Mouse (Mus musculus) midbrain, embryonic 11.5 days (tissue): Measurements from ENCODE around the gene Ska2. TPM values are rescaled to one million over a fixed set of nuclear protein-coding genes. Genes with fewer than 3 reads are reported as not detected.

Source experiments
- ATAC-seq: fragments of 200-750 bp; cut with Nextera tagmentation; 2 replicates; pipeline ENCODE4 v1.8.0; 2017; ENCODE audit warnings: moderate TSS enrichment, moderate library complexity; ENCODE audit not compliant: low FRiP score
- DNase-seq: peaks from one replicate; pipeline ENCODE4 v3.0.0; 2015; ENCODE audit warnings: low spot score; ENCODE audit errors: missing footprints
- H3K27ac ChIP-seq: fragments of 300-500 bp; sonication (generic); 2 replicates; pipeline ENCODE4 v1.5.1; 2014; ENCODE audit warnings: low read depth, low read length
- H3K27me3 ChIP-seq: fragments of 300-500 bp; sonication (generic); 2 replicates; pipeline ENCODE4 v1.6.1; 2014; ENCODE audit warnings: mild to moderate bottlenecking, low read length, moderate library complexity, mixed read lengths; ENCODE audit not compliant: control insufficient read depth, insufficient read depth
- H3K36me3 ChIP-seq: fragments of 300-500 bp; sonication (generic); 2 replicates; pipeline ENCODE4 v1.6.1; 2014; ENCODE audit warnings: mild to moderate bottlenecking, low read length, moderate library complexity, mixed read lengths; ENCODE audit not compliant: control insufficient read depth, insufficient read depth
- H3K4me1 ChIP-seq: fragments of 300-500 bp; sonication (generic); 2 replicates; pipeline ENCODE4 v1.6.1; 2014; ENCODE audit warnings: low read length; ENCODE audit not compliant: control insufficient read depth, insufficient read depth
- H3K4me2 ChIP-seq: fragments of 300-500 bp; sonication (generic); 2 replicates; pipeline ENCODE4 v1.6.1; 2014; ENCODE audit warnings: mild to moderate bottlenecking, moderate library complexity
- H3K4me3 ChIP-seq: fragments of 300-500 bp; sonication (generic); 2 replicates; pipeline ENCODE4 v1.5.1; 2014; ENCODE audit warnings: low read depth, low read length
- H3K9ac ChIP-seq: fragments of 300-500 bp; sonication (generic); 2 replicates; pipeline ENCODE4 v1.6.1; 2014; ENCODE audit warnings: low read length
- H3K9me3 ChIP-seq: fragments of 300-500 bp; sonication (generic); 2 replicates; pipeline ENCODE4 v1.6.1; 2016; ENCODE audit warnings: low read length; ENCODE audit not compliant: control insufficient read depth
- WGBS: fragments of 180-500 bp; shearing (Covaris S2); extraction: QIAGEN DNeasy Blood & Tissue Kit; methylation state at CpG from one replicate; pipeline ENCODE4 v1.1.7; 2014; 5-methylcytosine and 5-hydroxymethylcytosine counted together
- polyA plus RNA-seq: library from polyadenylated mRNA; unstranded; fragments of >200 nt; fragmentation: Nextera tagmentation; extraction: Ambion mirVana; gene quantifications from 2 replicates; pipeline ENCODE4 v1.2.1, GENCODE M21; 2014

Ska2 gene
- polyA plus RNA-seq, 1 experiment from 2014 or later: 113 TPM

DNA sequence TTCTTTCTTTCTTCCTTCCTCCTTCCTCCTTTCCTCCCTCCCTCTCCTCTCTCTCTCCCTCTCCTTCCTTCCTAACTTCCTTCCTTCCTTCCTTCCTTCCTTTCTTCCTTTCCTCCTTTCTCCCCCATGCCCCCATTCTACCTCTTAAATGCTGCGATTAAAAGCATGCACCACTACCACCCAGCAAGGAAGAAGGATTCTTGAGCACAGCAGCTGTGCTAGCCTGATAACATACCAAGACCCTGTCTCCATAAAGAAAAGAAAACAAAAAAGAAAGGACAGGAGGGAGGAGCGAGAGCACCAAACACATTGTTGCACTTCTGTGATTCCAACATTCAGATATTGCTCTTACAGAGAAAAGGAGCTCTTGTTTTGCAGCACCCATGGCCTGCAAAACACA, 21.9 kb upstream of the Ska2 start:
- Histone ChIP-seq H3K4me2 (peak overlapping the region; percentile 95), H3K9ac (peak overlapping the region; percentile 90), H3K27me3 (no peaks in the 10 kb centered on the region), H3K36me3 (peaks cover 6% of the 10 kb centered on the region; the same call in 1 of the 2 replicates), H3K9me3 (no peaks in the 10 kb centered on the region), H3K27ac (no peak overlapping the region), H3K4me3 (peak overlapping the region; percentile 79), H3K4me1 (peaks cover 19% of the 10 kb centered on the region)
- 73% methylated on average over 2 of the region's 2 CpGs for WGBS
- ATAC-seq (no peak), DNase-seq (no peak)

DNA sequence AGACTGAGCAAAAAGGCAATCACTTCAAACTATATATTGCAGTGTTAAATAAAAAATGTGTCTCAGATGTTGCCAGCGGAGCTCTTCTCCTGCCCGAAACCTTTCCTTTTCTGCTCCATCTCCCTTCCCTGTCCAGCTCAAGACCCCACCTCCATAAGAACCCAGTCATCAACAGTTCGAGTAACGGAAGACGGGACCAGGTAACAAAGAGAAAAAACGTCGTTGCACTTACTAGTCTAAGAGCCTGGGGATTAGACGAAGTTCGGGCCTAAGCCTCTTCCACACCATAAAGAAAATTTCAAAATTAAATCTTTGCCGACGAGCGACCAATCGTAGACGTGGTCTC, 652 bp upstream of the Ska2 start, which contains the start of gene Prr11:
TSS of gene Prr11 (minus strand) at position 300 of the 346 bp plus-strand sequence.
- peaks cover 15% of the 10 kb centered on the region for H3K4me1 ChIP-seq
- H3K4me3 ChIP-seq: peak within 1 kb of the TSS; percentile 78
- H3K9me3 ChIP-seq: no peaks in the 10 kb centered on the region
- DNase-seq: no peak
- H3K9ac ChIP-seq: peak within 1 kb of the TSS; percentile 98
- WGBS: under 1% methylated on average over 14 of the region's 14 CpGs
- H3K36me3 ChIP-seq: peaks cover 14% of the 10 kb centered on the region
- no peaks in the 10 kb centered on the region for H3K27me3 ChIP-seq
- H3K27ac ChIP-seq: peak within 1 kb of the TSS; percentile 90
- ATAC-seq: no peak
- peak within 1 kb of the TSS; percentile 63 for H3K4me2 ChIP-seq

DNA sequence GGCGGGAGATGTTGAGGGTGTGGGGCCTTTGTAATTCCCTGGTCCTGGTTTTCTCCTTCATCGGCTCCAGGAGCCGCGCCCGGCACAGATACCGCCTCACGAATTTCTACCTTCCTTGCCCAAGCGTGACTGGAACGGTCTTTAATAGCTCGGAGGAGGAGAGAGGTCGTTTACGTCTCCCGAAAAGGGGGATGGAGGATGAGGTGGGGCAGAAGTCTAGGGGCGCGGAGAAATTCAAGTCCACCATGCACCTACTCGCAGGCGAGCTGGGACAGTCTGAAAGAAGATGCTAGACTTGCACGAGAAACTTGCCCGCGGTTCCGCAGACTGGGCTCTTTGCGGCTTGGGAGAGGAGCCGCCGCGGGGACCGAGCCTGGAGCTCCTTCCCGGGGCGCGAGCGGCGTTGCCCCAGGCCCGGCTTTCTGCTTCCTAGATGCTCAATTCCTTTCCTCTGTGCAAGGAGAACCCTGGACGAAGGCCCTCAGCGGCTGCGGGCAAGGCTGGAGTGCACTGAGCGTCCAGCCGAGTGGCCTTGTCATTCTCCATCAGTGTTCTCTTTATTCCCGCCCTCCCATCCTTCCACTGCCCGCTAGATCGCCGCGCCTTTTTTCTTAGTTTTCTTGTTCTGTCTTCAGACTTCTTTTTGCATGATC, 611 bp downstream of the Ska2 start:
- Histone ChIP-seq H3K27me3 (no peaks in the 10 kb centered on the region), H3K4me3 (peak overlapping the region; percentile 78), H3K4me1 (peaks cover 15% of the 10 kb centered on the region), H3K27ac (peak overlapping the region; percentile 90), H3K9me3 (no peaks in the 10 kb centered on the region), H3K36me3 (peaks cover 7% of the 10 kb centered on the region), H3K4me2 (peak overlapping the region; percentile 63), H3K9ac (peak overlapping the region; percentile 98)
- WGBS: under 1% methylated on average over 42 of the region's 42 CpGs
- DNase-seq: peak; percentile 96
- no peak for ATAC-seq

DNA sequence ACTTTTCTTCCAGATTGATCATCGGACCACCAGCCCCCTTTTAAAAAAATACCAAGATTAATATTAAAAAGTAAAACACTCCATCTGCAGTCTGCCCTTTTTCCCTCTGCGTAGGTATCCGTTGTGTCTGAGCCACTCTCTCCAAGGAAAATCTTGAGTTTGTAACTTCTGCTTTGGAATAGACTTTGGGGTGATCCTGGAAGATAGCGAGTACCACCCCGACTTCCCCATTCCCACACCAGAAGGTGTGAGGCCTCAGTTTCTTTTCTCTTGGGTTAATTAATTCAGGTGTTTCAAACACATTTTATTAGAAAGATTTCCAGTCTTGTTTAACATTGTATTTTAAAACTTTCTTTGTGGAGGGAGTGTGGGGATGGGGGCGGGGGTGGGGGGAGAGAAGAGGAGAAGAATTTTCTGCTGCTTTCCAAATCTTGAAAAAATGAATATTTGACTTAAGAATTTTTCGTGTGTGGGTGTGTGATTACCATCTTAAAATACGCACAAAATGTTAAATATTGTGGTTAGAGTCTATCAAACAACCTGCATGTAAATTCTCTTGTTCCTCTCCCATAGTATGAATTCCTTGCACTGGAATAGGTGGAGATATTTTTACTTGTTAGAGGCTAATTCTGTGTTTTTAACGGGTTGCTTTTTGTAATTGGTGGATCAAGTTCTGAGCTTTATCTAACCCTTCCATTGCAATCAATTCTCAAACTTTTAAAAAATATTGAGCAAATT, 1.3 kb downstream of the Ska2 start:
- Histone ChIP-seq H3K4me2 (peak overlapping the region; percentile 63), H3K4me1 (peaks cover 15% of the 10 kb centered on the region), H3K4me3 (peak overlapping the region; percentile 78), H3K27ac (peak overlapping the region; percentile 90), H3K9me3 (no peaks in the 10 kb centered on the region), H3K9ac (peak overlapping the region; percentile 98), H3K36me3 (peaks cover 10% of the 10 kb centered on the region; the same call in 1 of the 2 replicates), H3K27me3 (no peaks in the 10 kb centered on the region)
- no peak for ATAC-seq
- no peak for DNase-seq
- WGBS: 7% methylated on average over 9 of the region's 9 CpGs

DNA sequence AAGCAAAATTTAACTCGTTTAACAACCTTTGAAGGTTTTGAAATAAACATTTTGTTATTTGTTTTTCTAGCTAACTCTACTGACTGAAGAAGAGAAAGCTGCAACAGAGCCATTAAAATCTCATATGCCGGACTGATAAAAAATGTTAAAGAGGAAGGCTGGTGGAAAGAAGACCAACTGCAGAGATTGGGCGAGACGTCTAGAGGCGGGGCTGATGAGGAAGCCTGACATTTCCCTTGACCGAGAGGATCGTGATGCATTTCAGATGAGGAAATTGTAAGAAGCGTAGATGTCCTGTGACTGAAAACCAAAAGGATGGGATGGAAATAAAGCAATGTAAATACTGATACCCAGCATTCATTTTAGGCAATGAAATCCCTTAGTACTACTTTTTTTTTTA, 12.8 kb downstream of the Ska2 start:
- Histone ChIP-seq H3K36me3 (peaks cover 31% of the 10 kb centered on the region), H3K4me2 (no peak overlapping the region), H3K4me3 (no peak overlapping the region), H3K9ac (no peak overlapping the region), H3K9me3 (no peaks in the 10 kb centered on the region), H3K27me3 (no peaks in the 10 kb centered on the region), H3K4me1 (peaks cover 3% of the 10 kb centered on the region; the same call in 1 of the 2 replicates), H3K27ac (no peak overlapping the region)
- DNase-seq: no peak
- 84% methylated on average over 8 of the region's 8 CpGs for whole genome bisulfite sequencing
- ATAC-seq: no peak

DNA sequence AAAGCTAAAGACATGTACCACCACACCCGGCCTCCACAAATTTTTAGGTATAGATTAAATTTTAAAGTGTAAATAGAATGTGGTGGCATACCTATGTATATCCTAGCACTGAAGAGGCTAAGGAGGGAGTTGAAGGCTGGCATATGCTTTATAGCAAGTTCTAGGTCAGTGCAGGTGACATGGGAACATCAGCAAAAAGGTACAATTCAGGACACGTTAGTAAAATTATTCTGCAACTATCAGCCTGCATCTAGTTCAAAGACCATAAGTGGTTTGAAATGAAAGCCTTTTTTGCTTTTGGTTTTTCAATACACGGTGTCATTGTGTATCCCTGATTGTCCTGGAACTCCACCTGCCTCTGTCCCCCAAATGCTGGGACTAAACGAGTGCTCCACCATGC, 16.5 kb downstream of the Ska2 start:
- peak; percentile 88 for DNase-seq
- no peak overlapping the region; the same call in 1 of the 2 replicates for H3K9ac ChIP-seq
- peak overlapping the region; percentile 89 for H3K27ac ChIP-seq
- WGBS: 56% methylated on average over 4 of the region's 4 CpGs
- H3K9me3 ChIP-seq: no peaks in the 10 kb centered on the region
- H3K27me3 ChIP-seq: no peaks in the 10 kb centered on the region
- H3K4me3 ChIP-seq: peak overlapping the region; percentile 78; the same call in 1 of the 2 replicates
- peaks cover 9% of the 10 kb centered on the region; the same call in 1 of the 2 replicates for H3K4me1 ChIP-seq
- H3K36me3 ChIP-seq: peaks cover 20% of the 10 kb centered on the region
- H3K4me2 ChIP-seq: peak overlapping the region; percentile 64; the same call in 1 of the 2 replicates
- ATAC-seq: no peak

DNA sequence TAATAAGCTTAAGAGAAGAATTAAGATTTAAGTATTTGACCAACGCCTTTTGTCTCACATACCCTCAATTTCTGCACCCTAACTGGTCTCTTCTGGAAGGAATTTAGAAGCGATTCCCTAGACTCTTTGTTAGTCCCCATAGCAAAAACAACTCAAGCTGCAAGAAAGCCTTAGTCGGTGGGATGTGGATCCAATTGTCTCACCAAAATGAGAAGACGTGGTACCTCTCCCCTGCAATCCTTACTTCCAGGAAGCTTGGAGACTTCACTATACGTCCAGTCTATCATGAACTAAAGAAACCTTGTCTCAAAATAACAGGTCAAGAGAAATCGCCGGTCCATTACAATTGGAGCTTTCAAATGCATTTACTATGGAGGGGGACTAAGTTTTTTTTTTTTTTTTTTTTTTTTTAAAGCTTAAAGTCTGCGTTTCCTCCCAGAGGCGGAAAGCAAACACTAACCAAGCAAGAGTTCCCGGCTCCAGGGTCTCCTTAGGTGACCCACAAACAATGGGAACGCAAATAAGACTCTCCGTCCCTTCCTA, 17.3 kb downstream of the Ska2 start:
- ATAC-seq (no peak; the same call in 1 of the 2 replicates), DNase-seq (no peak)
- Histone ChIP-seq H3K4me2 (peak overlapping the region; percentile 64), H3K4me3 (peak overlapping the region; percentile 78), H3K27ac (peak overlapping the region; percentile 89), H3K27me3 (no peaks in the 10 kb centered on the region), H3K9ac (peak overlapping the region; percentile 81), H3K9me3 (no peaks in the 10 kb centered on the region), H3K36me3 (peaks cover 13% of the 10 kb centered on the region), H3K4me1 (peaks cover 9% of the 10 kb centered on the region; the same call in 1 of the 2 replicates)
- 2% methylated on average over 12 of the region's 12 CpGs for WGBS

DNA sequence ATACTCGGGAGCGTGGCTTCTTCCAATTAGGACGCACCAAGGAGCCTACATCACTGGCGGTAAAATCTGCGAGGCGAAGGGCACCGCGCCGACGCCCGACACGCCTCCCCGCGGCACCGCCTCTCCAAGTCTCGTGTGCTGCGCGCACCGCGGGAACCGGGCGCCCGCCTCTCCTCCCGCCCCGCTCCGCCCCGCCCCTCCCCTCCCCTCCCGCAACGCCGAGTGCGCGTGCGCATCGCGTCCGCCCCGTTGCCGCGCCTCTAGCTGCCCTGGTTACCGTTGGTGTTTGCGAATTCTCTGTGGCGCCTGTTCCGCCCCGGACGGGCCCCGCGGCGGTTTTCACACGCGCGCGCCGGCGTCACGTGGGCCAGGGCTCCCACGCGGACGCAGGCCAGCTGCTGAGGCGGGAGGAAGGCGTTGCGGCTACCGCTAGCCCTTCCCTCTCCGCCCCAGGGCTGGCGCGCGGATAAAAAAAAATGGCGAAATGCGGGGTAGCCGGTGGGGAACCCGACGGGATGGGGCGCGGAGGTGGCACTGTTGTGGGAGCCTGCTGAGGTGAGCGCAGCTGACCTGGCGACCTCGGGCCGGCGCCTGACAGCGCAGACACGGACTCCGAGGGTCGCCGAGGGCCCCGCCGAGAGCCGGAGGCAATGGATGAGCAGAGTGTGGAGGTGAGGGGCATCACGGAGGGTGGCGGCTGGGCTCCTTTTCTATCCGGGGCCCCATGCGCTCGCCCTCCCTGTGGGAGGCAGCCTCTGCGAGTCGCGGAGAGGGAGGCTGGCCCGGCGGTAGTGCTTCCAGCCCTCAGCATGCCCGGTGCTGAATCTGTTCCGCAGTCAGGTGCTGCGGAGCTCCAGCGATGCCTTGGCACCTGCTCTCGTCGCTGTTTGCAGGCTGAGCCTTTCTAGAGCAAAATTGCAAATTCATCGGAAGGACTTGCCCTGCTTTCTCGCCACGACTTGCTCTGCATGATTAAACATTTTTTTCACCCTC, 18.1 kb downstream of the Ska2 start, which contains the start of gene Trim37:
TSS of gene Trim37 (plus strand) at position 254 of the 993 bp plus-strand sequence.
- Histone ChIP-seq H3K36me3 (peaks cover 13% of the 10 kb centered on the region), H3K4me1 (peaks cover 9% of the 10 kb centered on the region; the same call in 1 of the 2 replicates), H3K27me3 (no peaks in the 10 kb centered on the region), H3K9me3 (no peaks in the 10 kb centered on the region), H3K4me3 (peak within 1 kb of the TSS; percentile 78), H3K9ac (peak within 1 kb of the TSS; percentile 81), H3K27ac (peak within 1 kb of the TSS; percentile 89), H3K4me2 (peak within 1 kb of the TSS; percentile 64)
- WGBS: under 1% methylated on average over 82 of the region's 105 CpGs
- ATAC-seq (peak; percentile 95), DNase-seq (peak; percentile 99)
